Mouse (Mus musculus) CH12.LX (cell line): Measurements from ENCODE around the gene Socs1. TPM values are rescaled to one million over a fixed set of nuclear protein-coding genes. Genes with fewer than 3 reads are reported as not detected.

Experiments
- DNase-seq: peaks from one replicate; pipeline ENCODE4 v3.0.0-alpha.2; 2013; ENCODE audit errors: extremely low read depth
- H3K27ac ChIP-seq: 2 replicates; pipeline ENCODE4 v1.5.1; 2012; ENCODE audit warnings: low read depth, mild to moderate bottlenecking, control low read depth, moderate library complexity; ENCODE audit not compliant: insufficient read depth
- H3K27me3 ChIP-seq: replicated peaks from 2 replicates; pipeline ENCODE3; 2012; ENCODE audit warnings: inconsistent platforms
- H3K36me3 ChIP-seq, 2 experiments: replicated peaks in 1 of 2; 2 replicates each; pipeline versions ENCODE3 to v1.6.1; 2012; ENCODE audit warnings: inconsistent platforms in 1 of 2, low read length in 1 of 2, mild to moderate bottlenecking in 1 of 2, mixed read lengths in 1 of 2, moderate library complexity in 1 of 2; ENCODE audit not compliant: control insufficient read depth in 1 of 2, insufficient read depth in 1 of 2
- H3K4me1 ChIP-seq, 2 experiments: 2 replicates each; pipeline ENCODE4 v1.6.1; 2012; ENCODE audit warnings: inconsistent platforms in 1 of 2, moderate library complexity in 1 of 2; ENCODE audit not compliant: insufficient read depth in 2 of 2, control insufficient read depth in 1 of 2
- H3K4me2 ChIP-seq: 2 replicates; pipeline ENCODE4 v1.6.1; 2012; ENCODE audit warnings: low read depth, mild to moderate bottlenecking, control low read depth; ENCODE audit not compliant: poor library complexity, insufficient read depth, severe bottlenecking
- H3K4me3 ChIP-seq, 3 experiments: fragments of 150-350 bp in 1 of 3; sonication (generic) in 1 of 3; replicated peaks in 1 of 3; 2 replicates each; pipeline versions ENCODE3 to v1.5.1; 2011 to 2012; ENCODE audit warnings: low read depth in 2 of 3, low read length in 2 of 3, mild to moderate bottlenecking in 2 of 3, moderate library complexity in 2 of 3, control low read depth in 1 of 3, improper control_type of control experiment in 1 of 3, inconsistent platforms in 1 of 3, mixed read lengths in 1 of 3; ENCODE audit not compliant: poor library complexity in 1 of 3
- H3K79me2 ChIP-seq: replicated peaks from 2 replicates; pipeline ENCODE4 v1.6.1; 2012; ENCODE audit warnings: mild to moderate bottlenecking, moderate library complexity; ENCODE audit not compliant: control insufficient read depth, poor library complexity, insufficient read depth, severe bottlenecking; ENCODE audit errors: extremely low read depth
- H3K9ac ChIP-seq: 2 replicates; pipeline ENCODE4 v1.6.1; 2012; ENCODE audit warnings: low read depth, mild to moderate bottlenecking, control low read depth, moderate library complexity; ENCODE audit not compliant: insufficient read depth
- H3K9me3 ChIP-seq: replicated peaks from 2 replicates; pipeline ENCODE3; 2012; ENCODE audit warnings: low read length, inconsistent platforms, mixed read lengths
- BHLHE40 ChIP-seq: IDR thresholded peaks from 2 replicates; pipeline ENCODE4 v1.6.1; 2011; ENCODE audit warnings: mild to moderate bottlenecking, low read depth, low read length, improper control_type of control experiment
- CHD1 ChIP-seq: IDR thresholded peaks from 2 replicates; pipeline ENCODE4 v1.6.1; 2012; ENCODE audit warnings: low read depth, low read length, improper control_type of control experiment, inconsistent platforms
- ELF1 ChIP-seq: IDR thresholded peaks from 2 replicates; pipeline ENCODE4 v1.6.1; 2014; ENCODE audit warnings: low read depth, mild to moderate bottlenecking, inconsistent platforms, low read length, improper control_type of control experiment
- EP300 ChIP-seq: IDR thresholded peaks from 2 replicates; pipeline ENCODE4 v1.6.1; 2011; ENCODE audit warnings: low read length, improper control_type of control experiment
- ETS1 ChIP-seq: conservative IDR thresholded peaks from 2 replicates; pipeline ENCODE4 v1.6.1; 2012; ENCODE audit warnings: low read depth, mild to moderate bottlenecking, inconsistent platforms, low read length, improper control_type of control experiment, moderate library complexity
- JUND ChIP-seq: conservative IDR thresholded peaks from 2 replicates; pipeline ENCODE4 v1.6.1; 2011; ENCODE audit warnings: low read depth, low read length, improper control_type of control experiment
- MAZ ChIP-seq: IDR thresholded peaks from 2 replicates; pipeline ENCODE4 v1.6.1; 2012; ENCODE audit warnings: low read depth, mild to moderate bottlenecking, inconsistent platforms, low read length, improper control_type of control experiment, moderate library complexity
- MEF2A ChIP-seq: IDR thresholded peaks from 2 replicates; pipeline ENCODE4 v1.6.1; 2014; ENCODE audit warnings: low read depth, mild to moderate bottlenecking, inconsistent platforms, low read length, improper control_type of control experiment, borderline replicate concordance
- NRF1 ChIP-seq: IDR thresholded peaks from 2 replicates; pipeline ENCODE4 v1.6.1; 2014; ENCODE audit warnings: low read depth, mild to moderate bottlenecking, inconsistent platforms, low read length, improper control_type of control experiment, moderate library complexity
- POLR2AphosphoS2 ChIP-seq: IDR thresholded peaks from 2 replicates; pipeline ENCODE4 v1.6.1; 2011; ENCODE audit warnings: low read depth, low read length, improper control_type of control experiment
- RAD21 ChIP-seq: IDR thresholded peaks from 2 replicates; pipeline ENCODE4 v1.6.1; 2011; ENCODE audit warnings: low read depth, mild to moderate bottlenecking, low read length, improper control_type of control experiment, moderate library complexity
- RCOR1 ChIP-seq: conservative IDR thresholded peaks from 2 replicates; pipeline ENCODE4 v1.6.1; 2012; ENCODE audit warnings: low read depth, mild to moderate bottlenecking, inconsistent platforms, low read length, improper control_type of control experiment
- TBP ChIP-seq: conservative IDR thresholded peaks from 2 replicates; pipeline ENCODE4 v1.6.1; 2011; ENCODE audit warnings: low read depth, low read length, improper control_type of control experiment
- TCF12 ChIP-seq: IDR thresholded peaks from 2 replicates; pipeline ENCODE4 v1.6.1; 2014; ENCODE audit warnings: low read depth, mild to moderate bottlenecking, inconsistent platforms, low read length, improper control_type of control experiment
- UBTF ChIP-seq: IDR thresholded peaks from 2 replicates; pipeline ENCODE4 v1.6.1; 2012; ENCODE audit warnings: low read depth, mild to moderate bottlenecking, inconsistent platforms, low read length, improper control_type of control experiment, moderate library complexity
- dilution Hi-C: fragments of 300-500 bp; cut with MboI; formaldehyde crosslinking; loops from 2 replicates; pipeline ENCODE4 v1.14.3; 2020; ENCODE audit warnings: low sequenced_read_pairs; ENCODE audit not compliant: extremely low pct_unique_long_range_greater_than_20kb, extremely low pct_ligation_motif_present
- in situ Hi-C: fragments of 300-500 bp; cut with MboI; formaldehyde crosslinking; loops from 3 replicates; pipeline ENCODE4 v1.14.3; 2019; ENCODE audit warnings: low sequenced_read_pairs, low pct_ligation_motif_present, low pct_unique_long_range_greater_than_20kb, mixed read lengths
- polyA plus RNA-seq: library from polyadenylated mRNA; unstranded; fragments of >175 nt; gene quantifications from 2 replicates; pipeline ENCODE4 v1.2.1, GENCODE M21; 2012; ENCODE audit warnings: low read depth; ENCODE audit not compliant: insufficient read length
- total RNA-seq, 2 experiments: library from RNA; depleted of rRNA; stranded (reverse); fragments of 300-350 nt in 1 of 2; fragments of >200 nt in 1 of 2; gene quantifications; 2 replicates each; pipeline ENCODE4 v1.2.3; 2012 to 2014

Socs1 gene
- total and polyA plus RNA-seq, 3 experiments: 18.8 to 29.1 (median 27.6) TPM

GRCm38 (mm10) chr16:10818579-10819135, 33.3 kb upstream of the Socs1 start:
- dilution Hi-C loops: no loop called here
- no peaks in the 10 kb centered on the region for H3K79me2 ChIP-seq
- H3K4me3 ChIP-seq: no peak overlapping the region
- H3K9me3 ChIP-seq: peaks cover 3% of the 10 kb centered on the region
- TF ChIP-seq ETS1 (peak; percentile 68), POLR2AphosphoS2 (no peak), RCOR1 (no peak), MEF2A (peak; percentile 32; the same call in 1 of the 2 replicates), EP300 (0 out of 2 replicates have a peak, but pooled peaks have one; percentile 28), BHLHE40 (peak; percentile 50), TCF12 (peak; percentile 71), ELF1 (0 out of 2 replicates have a peak, but pooled peaks have one; percentile 14)
- TF ChIP-seq, all 38 proteins: peak for 6
- in situ Hi-C loops: no loop called here
- peaks cover 4% of the 10 kb centered on the region for H3K27me3 ChIP-seq
- no peak overlapping the region for H3K27ac ChIP-seq
- no peak overlapping the region for H3K4me2 ChIP-seq
- peaks cover 32 to 53% of the 10 kb centered on the region in 2 experiments for H3K4me1 ChIP-seq
- H3K9ac ChIP-seq: no peak overlapping the region
- H3K36me3 ChIP-seq: no peaks in the 10 kb centered on the region
- DNase-seq: peak; percentile 56

- H3K9me3 ChIP-seq: no peaks in the 10 kb centered on the region
- H3K79me2 ChIP-seq: no peaks in the 10 kb centered on the region
- peaks cover 26 to 43% of the 10 kb centered on the region in 2 experiments for H3K4me1 ChIP-seq
- no peak overlapping the region for H3K27ac ChIP-seq
- DNase-seq: no peak
- dilution Hi-C loops: no loop called here
- peaks cover 18% of the 10 kb centered on the region for H3K27me3 ChIP-seq
- no peak overlapping the region for H3K4me3 ChIP-seq
- no peaks in the 10 kb centered on the region for H3K36me3 ChIP-seq
- H3K4me2 ChIP-seq: no peak overlapping the region
- no peak overlapping the region for H3K9ac ChIP-seq
- in situ Hi-C loops: no loop called here
- TF ChIP-seq TBP (no peak), JUND (no peak), EP300 (no peak), ELF1 (no peak), RAD21 (no peak), MAZ (no peak), UBTF (no peak), CHD1 (no peak), NRF1 (no peak)
Measured at GRCm38 (mm10) chr16:10814864-10815263, 29.5 kb upstream of the Socs1 start.
